Mouse (Mus musculus): ENCODE measurements around the gene Kdm6b. TPM values are rescaled to one million over a fixed set of nuclear protein-coding genes. Genes with fewer than 3 reads are reported as not detected.

Gene Kdm6b
- polyA plus RNA-seq, 1 experiment from 2014 or later, result 22.0 TPM

DNA sequence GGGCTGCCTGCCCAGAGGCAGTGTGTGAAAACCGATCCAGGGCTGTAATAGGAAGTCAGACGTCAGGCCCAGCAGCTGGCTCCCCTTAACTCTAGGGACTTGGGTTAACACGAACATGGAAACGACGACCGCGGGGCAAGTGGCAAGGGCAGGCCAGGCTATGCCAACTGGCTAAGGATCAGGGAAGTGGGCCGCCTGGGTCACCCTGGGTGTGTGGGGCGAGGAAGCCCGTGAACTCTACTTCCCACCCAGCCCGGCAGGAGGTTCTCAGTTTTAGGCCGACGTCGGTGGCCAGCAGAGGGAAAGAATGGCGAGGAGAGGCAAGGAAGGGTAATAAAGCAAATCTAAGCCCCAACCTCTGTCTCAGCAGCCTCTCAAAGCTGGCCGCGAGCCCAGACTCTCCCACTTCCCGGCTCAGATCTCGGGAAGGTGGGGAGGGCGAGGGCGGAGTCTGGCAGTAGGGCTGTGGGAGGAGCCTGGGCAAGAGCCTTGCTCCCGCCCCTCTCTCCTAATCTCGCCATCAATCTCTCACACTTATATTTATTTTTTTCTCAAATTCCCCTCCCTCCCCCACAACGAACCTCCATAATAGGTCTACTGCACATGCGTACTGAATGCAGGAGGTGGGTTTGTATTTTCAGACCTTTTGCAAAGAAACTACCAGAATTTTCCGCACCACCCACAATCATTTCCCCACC is 47.2 kb downstream of the Kdm6b start:
- Histone ChIP-seq H3K4me1 (ENCODE audit: control insufficient read depth in 2 of 2, insufficient read depth in 2 of 2, low read length in 2 of 2) (peaks cover 32 to 47% of the 10 kb centered on the region in 2 experiments), H3K9ac (ENCODE audit: low read length) (peak overlapping the region; percentile 99), H3K36me3 (ENCODE audit: control insufficient read depth, insufficient read depth, low read length) (peaks cover 26% of the 10 kb centered on the region), H3K27me3 (ENCODE audit: control insufficient read depth, insufficient read depth, low read length) (no peaks in the 10 kb centered on the region), H3K9me3 (ENCODE audit: control insufficient read depth, low read length) (no peaks in the 10 kb centered on the region), H3K27ac (replicated peaks in 1 of 2; ENCODE audit: control insufficient read depth in 1 of 2, insufficient read depth in 1 of 2, low read depth in 2 of 2, low read length in 2 of 2) (peak overlapping the region; percentile 66 to 97), H3K4me3 (ENCODE audit: control insufficient read depth in 1 of 2, insufficient read depth in 1 of 2, low read depth in 1 of 2, low read length in 2 of 2) (peak overlapping the region; percentile 7 to 97), H3K4me2 (ENCODE audit: low read length) (peak overlapping the region; percentile 93)
- 1% methylated on average over 26 of the region's 26 CpGs for WGBS
- peak; percentile 66 for ATAC-seq (ENCODE audit: insufficient number of reproducible peaks, insufficient read depth, low FRiP score, low read depth)

DNA sequence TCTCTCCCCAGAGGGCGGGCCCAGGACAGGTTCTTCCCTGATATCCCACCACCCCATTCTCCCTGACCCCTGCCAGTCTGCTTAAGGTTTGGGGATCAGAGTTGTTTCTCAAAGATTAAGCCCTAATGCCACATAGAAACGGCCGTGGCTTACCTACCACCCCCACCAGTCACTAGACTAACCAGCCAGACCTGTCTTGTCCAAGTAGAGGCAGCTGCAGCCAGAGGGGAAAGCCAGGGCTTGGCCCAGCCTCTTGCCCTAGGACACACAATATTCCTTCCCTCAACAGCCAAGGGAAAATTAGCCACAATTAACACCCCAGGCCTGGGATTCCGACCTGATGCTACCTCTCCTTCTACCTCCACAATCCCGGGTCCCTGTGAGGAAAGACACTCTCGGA is 47.8 kb downstream of the Kdm6b start:
- peak overlapping the region; percentile 93 for H3K4me2 ChIP-seq (ENCODE audit: low read length)
- peaks cover 29 to 42% of the 10 kb centered on the region in 2 experiments for H3K4me1 ChIP-seq (ENCODE audit: control insufficient read depth in 2 of 2, insufficient read depth in 2 of 2, low read length in 2 of 2)
- 32% methylated on average over 6 of the region's 6 CpGs for WGBS
- H3K36me3 ChIP-seq (ENCODE audit: control insufficient read depth, insufficient read depth, low read length), result peaks cover 32% of the 10 kb centered on the region
- no peak for ATAC-seq (ENCODE audit: insufficient number of reproducible peaks, insufficient read depth, low FRiP score, low read depth)
- peak overlapping the region; percentile 7 to 97; a peak in 3 of 4 replicates for H3K4me3 ChIP-seq (ENCODE audit: control insufficient read depth in 1 of 2, insufficient read depth in 1 of 2, low read depth in 1 of 2, low read length in 2 of 2)
- no peaks in the 10 kb centered on the region for H3K27me3 ChIP-seq (ENCODE audit: control insufficient read depth, insufficient read depth, low read length)
- H3K27ac ChIP-seq (replicated peaks in 1 of 2; ENCODE audit: control insufficient read depth in 1 of 2, insufficient read depth in 1 of 2, low read depth in 2 of 2, low read length in 2 of 2), result peak overlapping the region; percentile 66 to 97
- H3K9ac ChIP-seq (ENCODE audit: low read length), result peak overlapping the region; percentile 56
- no peaks in the 10 kb centered on the region for H3K9me3 ChIP-seq (ENCODE audit: control insufficient read depth, low read length)

DNA sequence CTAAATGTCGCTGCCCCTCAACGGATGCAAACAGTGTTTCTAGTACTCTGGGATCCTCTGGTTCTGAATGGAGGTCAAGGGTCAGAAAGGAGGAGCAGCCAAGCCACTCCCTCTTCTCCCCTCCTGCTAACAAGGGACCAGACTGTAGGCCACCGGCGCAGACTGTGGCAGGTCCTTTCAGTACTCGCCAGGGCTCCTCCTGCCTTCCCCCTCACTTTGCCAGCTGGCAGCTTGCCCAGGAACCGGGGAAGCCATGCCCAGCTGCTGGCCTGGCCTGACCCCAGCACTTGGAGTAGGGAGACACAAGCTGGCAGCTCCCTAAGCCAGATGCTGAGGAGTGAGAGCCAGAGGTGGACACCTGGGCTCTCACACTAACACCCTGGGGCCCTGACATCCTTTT is 48.6 kb downstream of the Kdm6b start:
- ATAC-seq (ENCODE audit: insufficient number of reproducible peaks, insufficient read depth, low FRiP score, low read depth), result peak; percentile 68
- Histone ChIP-seq H3K9ac (ENCODE audit: low read length) (peak overlapping the region; percentile 56; the same call in 1 of the 2 replicates), H3K9me3 (ENCODE audit: control insufficient read depth, low read length) (no peaks in the 10 kb centered on the region), H3K27me3 (ENCODE audit: control insufficient read depth, insufficient read depth, low read length) (no peaks in the 10 kb centered on the region), H3K4me2 (ENCODE audit: low read length) (peak overlapping the region; percentile 93), H3K4me3 (ENCODE audit: control insufficient read depth in 1 of 2, insufficient read depth in 1 of 2, low read depth in 1 of 2, low read length in 2 of 2) (no peak overlapping the region), H3K36me3 (ENCODE audit: control insufficient read depth, insufficient read depth, low read length) (peaks cover 40% of the 10 kb centered on the region), H3K27ac (replicated peaks in 1 of 2; ENCODE audit: control insufficient read depth in 1 of 2, insufficient read depth in 1 of 2, low read depth in 2 of 2, low read length in 2 of 2) (peak overlapping the region in 1 of 2 experiments; percentile 97; a peak in 2 of 4 replicates), H3K4me1 (ENCODE audit: control insufficient read depth in 2 of 2, insufficient read depth in 2 of 2, low read length in 2 of 2) (peaks cover 28 to 37% of the 10 kb centered on the region in 2 experiments)
- WGBS, result under 1% methylated on average over 6 of the region's 6 CpGs

DNA sequence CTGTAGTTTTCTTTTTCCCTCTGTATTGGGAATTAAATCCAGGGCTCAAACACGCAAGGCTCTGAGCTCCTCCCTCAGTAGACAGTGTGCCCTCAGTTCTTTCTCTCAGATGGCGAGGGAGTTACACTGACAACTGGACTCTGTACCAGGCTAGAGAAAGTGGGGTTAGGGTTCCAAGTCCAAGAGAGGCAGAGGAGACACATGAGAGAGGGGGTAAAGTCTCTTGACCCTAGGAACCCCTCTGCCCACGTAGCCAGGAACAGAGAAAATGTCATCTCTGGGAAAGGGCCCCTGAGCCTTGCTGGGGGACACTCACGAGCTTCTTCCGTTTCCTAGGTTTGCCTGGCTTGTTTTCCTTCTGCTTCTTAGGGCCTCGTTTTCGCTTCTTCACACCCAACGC is 49.1 kb downstream of the Kdm6b start:
- peak overlapping the region in 1 of 2 experiments; percentile 97; a peak in 1 of 4 replicates for H3K27ac ChIP-seq (replicated peaks in 1 of 2; ENCODE audit: control insufficient read depth in 1 of 2, insufficient read depth in 1 of 2, low read depth in 2 of 2, low read length in 2 of 2)
- peaks cover 45% of the 10 kb centered on the region for H3K36me3 ChIP-seq (ENCODE audit: control insufficient read depth, insufficient read depth, low read length)
- H3K27me3 ChIP-seq (ENCODE audit: control insufficient read depth, insufficient read depth, low read length), result no peaks in the 10 kb centered on the region
- no peaks in the 10 kb centered on the region for H3K9me3 ChIP-seq (ENCODE audit: control insufficient read depth, low read length)
- peak overlapping the region; percentile 34 for H3K9ac ChIP-seq (ENCODE audit: low read length)
- no peak for ATAC-seq (ENCODE audit: insufficient number of reproducible peaks, insufficient read depth, low FRiP score, low read depth)
- H3K4me1 ChIP-seq (ENCODE audit: control insufficient read depth in 2 of 2, insufficient read depth in 2 of 2, low read length in 2 of 2), result peaks cover 28 to 32% of the 10 kb centered on the region in 2 experiments
- H3K4me2 ChIP-seq (ENCODE audit: low read length), result peak overlapping the region; percentile 93
- 53% methylated on average over 8 of the region's 8 CpGs for WGBS
- H3K4me3 ChIP-seq (ENCODE audit: control insufficient read depth in 1 of 2, insufficient read depth in 1 of 2, low read depth in 1 of 2, low read length in 2 of 2), result no peak overlapping the region

DNA sequence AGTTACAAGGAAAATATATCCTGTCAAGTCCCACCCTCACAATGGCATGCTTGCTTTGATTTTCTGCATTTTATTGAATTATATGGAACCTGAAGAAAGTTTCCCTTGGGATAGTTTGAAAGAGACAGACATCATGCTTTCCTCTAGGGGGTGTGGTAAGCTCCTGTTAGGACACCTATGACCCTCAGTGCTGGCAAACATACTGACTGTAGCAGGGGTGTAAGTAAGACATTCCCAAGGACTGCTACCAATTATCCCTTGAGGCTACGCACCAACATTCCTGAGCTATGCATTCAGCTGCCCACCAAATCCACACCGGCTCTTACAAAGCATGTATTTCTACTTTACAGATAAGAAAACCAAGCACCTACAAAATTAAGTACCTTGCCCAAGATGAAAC is 51.0 kb downstream of the Kdm6b start:
- Histone ChIP-seq H3K36me3 (ENCODE audit: control insufficient read depth, insufficient read depth, low read length) (peaks cover 64% of the 10 kb centered on the region), H3K4me3 (ENCODE audit: control insufficient read depth in 1 of 2, insufficient read depth in 1 of 2, low read depth in 1 of 2, low read length in 2 of 2) (no peak overlapping the region), H3K9me3 (ENCODE audit: control insufficient read depth, low read length) (no peaks in the 10 kb centered on the region), H3K4me2 (ENCODE audit: low read length) (no peak overlapping the region), H3K9ac (ENCODE audit: low read length) (no peak overlapping the region), H3K27ac (replicated peaks in 1 of 2; ENCODE audit: control insufficient read depth in 1 of 2, insufficient read depth in 1 of 2, low read depth in 2 of 2, low read length in 2 of 2) (no peak overlapping the region), H3K4me1 (ENCODE audit: control insufficient read depth in 2 of 2, insufficient read depth in 2 of 2, low read length in 2 of 2) (peaks cover 24 to 25% of the 10 kb centered on the region in 2 experiments), H3K27me3 (ENCODE audit: control insufficient read depth, insufficient read depth, low read length) (no peaks in the 10 kb centered on the region)
- whole genome bisulfite sequencing, result 82% methylated on average over 2 of the region's 2 CpGs
- ATAC-seq (ENCODE audit: insufficient number of reproducible peaks, insufficient read depth, low FRiP score, low read depth), result no peak

DNA sequence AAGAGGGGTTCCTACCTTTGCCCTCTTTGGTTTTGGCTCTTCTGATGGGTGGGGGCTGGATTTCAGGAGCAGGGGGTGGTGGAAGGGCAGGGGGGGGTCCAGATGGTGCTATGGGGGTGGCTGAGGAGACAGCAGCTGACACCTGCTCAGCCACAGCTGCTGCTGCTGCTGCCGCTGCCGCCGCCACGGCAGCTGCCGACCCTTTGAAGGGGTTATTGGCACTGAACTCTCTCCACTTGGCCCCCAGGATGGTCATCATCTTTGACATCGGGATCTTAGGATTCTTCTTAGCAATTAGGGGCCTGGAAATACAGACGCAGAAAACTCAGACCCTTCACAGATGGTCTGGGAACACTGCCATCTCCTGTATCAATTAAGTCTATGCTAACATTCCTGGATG is 51.5 kb downstream of the Kdm6b start:
- peaks cover 69% of the 10 kb centered on the region for H3K36me3 ChIP-seq (ENCODE audit: control insufficient read depth, insufficient read depth, low read length)
- no peak for ATAC-seq (ENCODE audit: insufficient number of reproducible peaks, insufficient read depth, low FRiP score, low read depth)
- no peaks in the 10 kb centered on the region for H3K9me3 ChIP-seq (ENCODE audit: control insufficient read depth, low read length)

DNA sequence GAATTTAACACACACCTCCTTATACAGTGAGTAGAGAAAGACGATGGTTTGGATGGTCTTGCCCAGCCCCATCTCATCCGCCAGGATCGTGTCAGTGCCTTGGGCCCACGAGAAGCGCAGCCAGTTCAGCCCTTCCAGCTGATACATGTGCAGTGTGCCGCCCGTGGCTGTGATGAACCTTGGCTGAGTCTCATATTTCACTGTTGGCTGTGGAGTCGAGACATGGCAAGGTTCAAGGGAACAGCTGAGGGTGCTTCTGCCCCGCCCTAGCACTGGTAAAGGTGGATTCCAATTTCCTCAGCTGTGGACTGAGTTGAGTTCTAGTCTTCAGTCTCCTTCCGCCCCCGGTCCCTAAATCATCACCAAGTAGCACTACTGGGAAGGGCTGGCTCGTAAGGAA is 55.8 kb downstream of the Kdm6b start:
- H3K36me3 ChIP-seq (ENCODE audit: control insufficient read depth, insufficient read depth, low read length), result peaks cover 97% of the 10 kb centered on the region
- no peaks in the 10 kb centered on the region for H3K4me1 ChIP-seq (ENCODE audit: control insufficient read depth in 2 of 2, insufficient read depth in 2 of 2, low read length in 2 of 2)
- no peak for ATAC-seq (ENCODE audit: insufficient number of reproducible peaks, insufficient read depth, low FRiP score, low read depth)
- H3K4me3 ChIP-seq (ENCODE audit: control insufficient read depth in 1 of 2, insufficient read depth in 1 of 2, low read depth in 1 of 2, low read length in 2 of 2), result no peak overlapping the region
- H3K27ac ChIP-seq (replicated peaks in 1 of 2; ENCODE audit: control insufficient read depth in 1 of 2, insufficient read depth in 1 of 2, low read depth in 2 of 2, low read length in 2 of 2), result no peak overlapping the region
- H3K4me2 ChIP-seq (ENCODE audit: low read length), result no peak overlapping the region
- no peaks in the 10 kb centered on the region for H3K27me3 ChIP-seq (ENCODE audit: control insufficient read depth, insufficient read depth, low read length)
- WGBS, result 88% methylated on average over 12 of the region's 12 CpGs
- no peaks in the 10 kb centered on the region for H3K9me3 ChIP-seq (ENCODE audit: control insufficient read depth, low read length)
- no peak overlapping the region for H3K9ac ChIP-seq (ENCODE audit: low read length)

More for the DNA sequence above, 51.5 kb downstream of the Kdm6b start:
- Histone ChIP-seq H3K4me2 (ENCODE audit: low read length) (no peak overlapping the region), H3K27me3 (ENCODE audit: control insufficient read depth, insufficient read depth, low read length) (no peaks in the 10 kb centered on the region), H3K27ac (replicated peaks in 1 of 2; ENCODE audit: control insufficient read depth in 1 of 2, insufficient read depth in 1 of 2, low read depth in 2 of 2, low read length in 2 of 2) (no peak overlapping the region), H3K4me1 (ENCODE audit: control insufficient read depth in 2 of 2, insufficient read depth in 2 of 2, low read length in 2 of 2) (peaks cover 20% of the 10 kb centered on the region in 2 experiments), H3K9ac (ENCODE audit: low read length) (no peak overlapping the region), H3K4me3 (ENCODE audit: control insufficient read depth in 1 of 2, insufficient read depth in 1 of 2, low read depth in 1 of 2, low read length in 2 of 2) (no peak overlapping the region)
- 82% methylated on average over 7 of the region's 7 CpGs for WGBS
